Mouse (Mus musculus) heart, postnatal 0 days (tissue): Measurements from ENCODE around the gene Pde4d. TPM values are rescaled to one million over a fixed set of nuclear protein-coding genes. Genes with fewer than 3 reads are reported as not detected.

Experiments used
- ATAC-seq: fragments of 200-750 bp; cut with Nextera tagmentation; 2 replicates; pipeline ENCODE4 v1.8.0; 2017; ENCODE audit warnings: low read depth, moderate number of reproducible peaks, moderate library complexity; ENCODE audit not compliant: insufficient read depth
- DNase-seq: peaks from one replicate; pipeline ENCODE4 v3.0.0-alpha.2; 2016; ENCODE audit warnings: low spot score
- H3K27ac ChIP-seq: fragments of 300-500 bp; sonication (generic); 2 replicates; pipeline ENCODE4 v1.5.1; 2014; ENCODE audit warnings: low read depth, mild to moderate bottlenecking
- H3K27me3 ChIP-seq: fragments of 300-500 bp; sonication (generic); 2 replicates; pipeline ENCODE4 v1.6.1; 2014; ENCODE audit warnings: low read length, mixed read lengths; ENCODE audit not compliant: control insufficient read depth, insufficient read depth
- H3K36me3 ChIP-seq: fragments of 300-500 bp; sonication (generic); replicated peaks from 2 replicates; pipeline ENCODE4 v1.6.1; 2014; ENCODE audit warnings: low read length, mixed read lengths; ENCODE audit not compliant: control insufficient read depth, insufficient read depth
- H3K4me1 ChIP-seq: fragments of 300-500 bp; sonication (generic); 2 replicates; pipeline ENCODE4 v1.6.1; 2014; ENCODE audit warnings: antibody characterized with exemption; ENCODE audit not compliant: control insufficient read depth, insufficient read depth
- H3K4me2 ChIP-seq: fragments of 300-500 bp; sonication (generic); 2 replicates; pipeline ENCODE4 v1.6.1; 2014; ENCODE audit warnings: low read depth, mild to moderate bottlenecking, low read length, moderate library complexity
- H3K4me3 ChIP-seq: fragments of 300-500 bp; sonication (generic); 2 replicates; pipeline ENCODE4 v1.5.1; 2014; ENCODE audit warnings: low read depth, low read length
- H3K9ac ChIP-seq: fragments of 300-500 bp; sonication (generic); replicated peaks from 2 replicates; pipeline ENCODE4 v1.6.1; 2014; ENCODE audit warnings: low read depth, low read length, mixed read lengths
- H3K9me3 ChIP-seq: fragments of 300-500 bp; sonication (generic); replicated peaks from 2 replicates; pipeline ENCODE4 v1.6.1; 2016; ENCODE audit warnings: low read length; ENCODE audit not compliant: control insufficient read depth
- CTCF ChIP-seq: IDR thresholded peaks from 2 replicates; pipeline ENCODE4 v1.5.1; 2016; ENCODE audit warnings: antibody characterized with exemption, control low read depth, low read depth
- EP300 ChIP-seq: IDR thresholded peaks from 2 replicates; pipeline ENCODE4 v1.6.1; 2016; ENCODE audit warnings: antibody characterized with exemption, low read depth
- WGBS: fragments of 180-500 bp; shearing (Covaris S2); extraction: QIAGEN DNeasy Blood & Tissue Kit; methylation state at CpG from one replicate; pipeline ENCODE4 v1.1.7; 2014; 5-methylcytosine and 5-hydroxymethylcytosine counted together
- polyA plus RNA-seq: library from polyadenylated mRNA; unstranded; fragments of >200 nt; fragmentation: Nextera tagmentation; extraction: Ambion mirVana; gene quantifications from 2 replicates; pipeline ENCODE4 v1.2.1, GENCODE M21; 2015
- total RNA-seq: library from RNA; depleted of rRNA; stranded (reverse); fragments of >200 nt; gene quantifications from 2 replicates; pipeline ENCODE4 v1.2.3, GENCODE M21; 2014; ENCODE audit warnings: low replicate concordance

Pde4d gene
- total and polyA plus RNA-seq, 2 experiments from 2014 or later, result 21.9 to 58.0 TPM

- Histone ChIP-seq H3K36me3 (no peaks in the 10 kb centered on the region), H3K4me1 (peaks cover 14% of the 10 kb centered on the region), H3K27me3 (no peaks in the 10 kb centered on the region), H3K9ac (0 out of 2 replicates have a peak overlapping the region, but pooled peaks have one; percentile 31), H3K27ac (0 out of 2 replicates have a peak overlapping the region, but pooled peaks have one; percentile 7), H3K9me3 (no peaks in the 10 kb centered on the region), H3K4me2 (peak overlapping the region; percentile 55), H3K4me3 (peak overlapping the region; percentile 17; the same call in 1 of the 2 replicates)
- 16% methylated on average over 15 of the region's 15 CpGs for WGBS
- DNase-seq, result peak; percentile 65
- ATAC-seq, result peak; percentile 75
- no peak for TF ChIP-seq CTCF
- TF ChIP-seq EP300, result no peak
Measured at GRCm38 (mm10) chr13:109926277-109926920, 1476.7 kb downstream of the Pde4d start.

DNA sequence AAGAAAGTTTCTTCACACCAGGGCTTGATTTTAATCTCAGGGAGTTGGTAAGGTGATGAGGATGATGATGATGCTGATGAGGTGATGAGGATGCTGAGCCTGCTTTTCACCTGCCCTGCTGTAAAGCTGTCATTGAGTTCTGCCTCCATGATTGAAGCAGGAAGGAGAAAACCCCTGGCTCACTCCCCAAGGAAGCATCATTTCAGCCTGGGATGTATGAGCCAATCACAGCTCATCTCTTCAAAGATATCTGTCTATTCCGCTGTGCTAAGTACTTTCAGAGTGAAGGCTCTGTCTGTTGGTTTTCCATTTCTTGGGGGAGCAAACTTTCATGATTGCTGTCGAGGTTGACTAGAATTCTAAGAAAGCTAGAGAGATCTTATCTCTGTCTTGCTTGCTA is 1478.0 kb downstream of the Pde4d start:
- ATAC-seq, result no peak
- H3K4me1 ChIP-seq, result peaks cover 14% of the 10 kb centered on the region; the same call in 1 of the 2 replicates
- H3K4me2 ChIP-seq, result no peak overlapping the region
- no peaks in the 10 kb centered on the region for H3K27me3 ChIP-seq
- no peak overlapping the region for H3K9ac ChIP-seq
- H3K27ac ChIP-seq, result no peak overlapping the region
- 69% methylated on average over 2 of the region's 2 CpGs for WGBS
- no peak for DNase-seq
- TF ChIP-seq EP300 (no peak), CTCF (no peak)
- no peaks in the 10 kb centered on the region for H3K36me3 ChIP-seq
- no peaks in the 10 kb centered on the region for H3K9me3 ChIP-seq
- H3K4me3 ChIP-seq, result no peak overlapping the region

DNA sequence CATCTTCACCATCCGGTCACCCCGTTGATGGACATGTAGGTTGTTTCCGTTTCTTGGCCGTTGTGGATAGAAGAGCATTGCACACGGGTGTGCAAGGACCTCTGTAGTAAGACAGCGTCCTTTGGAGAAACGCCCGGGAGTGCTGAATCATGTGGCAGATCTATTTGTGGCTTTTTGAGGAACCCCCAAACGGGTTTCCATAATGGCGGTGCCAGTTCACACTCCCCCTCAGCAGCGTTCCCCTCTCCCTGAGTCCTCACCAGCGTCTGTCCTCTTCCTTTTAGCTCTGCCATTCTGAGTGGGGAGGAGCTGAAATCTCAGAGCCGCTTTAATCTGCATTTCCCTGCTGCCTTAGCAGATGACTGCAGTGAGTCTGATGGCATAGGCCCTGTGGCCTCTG is 1482.9 kb downstream of the Pde4d start:
- Histone ChIP-seq H3K9me3 (no peaks in the 10 kb centered on the region), H3K27ac (no peak overlapping the region), H3K4me3 (no peak overlapping the region), H3K27me3 (no peaks in the 10 kb centered on the region), H3K9ac (no peak overlapping the region), H3K36me3 (peaks cover 27% of the 10 kb centered on the region), H3K4me1 (no peaks in the 10 kb centered on the region), H3K4me2 (no peak overlapping the region)
- no peak for ATAC-seq
- TF ChIP-seq EP300, result no peak
- TF ChIP-seq CTCF, result no peak
- 93% methylated on average over 13 of the region's 13 CpGs for WGBS
- no peak for DNase-seq

- Histone ChIP-seq H3K9ac (no peak overlapping the region), H3K27ac (no peak overlapping the region), H3K9me3 (no peaks in the 10 kb centered on the region), H3K36me3 (peaks cover 33% of the 10 kb centered on the region), H3K27me3 (no peaks in the 10 kb centered on the region), H3K4me3 (no peak overlapping the region), H3K4me2 (no peak overlapping the region), H3K4me1 (no peaks in the 10 kb centered on the region)
- 87% methylated on average over 7 of the region's 7 CpGs for WGBS
- ATAC-seq, result no peak
- DNase-seq, result no peak
- TF ChIP-seq CTCF, result no peak
- no peak for TF ChIP-seq EP300
Measured at GRCm38 (mm10) chr13:109933554-109933953, 1483.8 kb downstream of the Pde4d start.

DNA sequence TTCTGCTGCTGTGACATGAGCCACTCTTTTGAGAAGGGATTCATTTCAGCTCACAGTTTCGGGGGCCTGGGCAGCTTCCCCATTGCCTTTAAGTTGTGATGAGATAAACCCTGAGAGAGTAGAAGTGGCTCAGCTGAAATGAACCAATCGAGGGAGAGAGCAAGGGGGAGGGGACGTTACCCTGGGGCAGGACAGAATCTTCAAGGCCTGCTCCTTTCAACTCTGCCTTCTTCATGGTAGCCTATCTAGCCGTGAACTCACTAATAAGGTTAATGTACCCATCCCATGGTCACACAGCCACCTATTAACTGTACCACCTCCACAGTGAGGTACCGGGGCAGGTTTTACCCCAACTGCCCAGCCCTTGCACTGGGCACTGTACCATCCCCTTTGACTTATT is 1487.1 kb downstream of the Pde4d start:
- Histone ChIP-seq H3K9me3 (no peaks in the 10 kb centered on the region), H3K4me2 (no peak overlapping the region), H3K4me3 (no peak overlapping the region), H3K27ac (no peak overlapping the region), H3K36me3 (peaks cover 57% of the 10 kb centered on the region), H3K4me1 (no peaks in the 10 kb centered on the region), H3K27me3 (no peaks in the 10 kb centered on the region), H3K9ac (no peak overlapping the region)
- no peak for TF ChIP-seq EP300
- TF ChIP-seq CTCF, result no peak
- DNase-seq, result no peak
- 88% methylated on average over 5 of the region's 5 CpGs for WGBS
- ATAC-seq, result no peak
